Mouse (Mus musculus) bone marrow, adult 2 months (tissue): ENCODE results near the gene Acy3.

ENCODE experiments used
- CTCF ChIP-seq: fragments of 200-500 bp; IDR thresholded peaks from 2 replicates; pipeline ENCODE4 v1.5.1; 2011; ENCODE audit warnings: low read length, control low read depth; ENCODE audit not compliant: control insufficient read depth, insufficient read depth
- POLR2A ChIP-seq: fragments of 200-500 bp; IDR thresholded peaks from 2 replicates; pipeline ENCODE4 v1.6.1; 2011; ENCODE audit warnings: low read depth, mild to moderate bottlenecking, control low read depth, low read length, borderline replicate concordance; ENCODE audit not compliant: control insufficient read depth

DNA sequence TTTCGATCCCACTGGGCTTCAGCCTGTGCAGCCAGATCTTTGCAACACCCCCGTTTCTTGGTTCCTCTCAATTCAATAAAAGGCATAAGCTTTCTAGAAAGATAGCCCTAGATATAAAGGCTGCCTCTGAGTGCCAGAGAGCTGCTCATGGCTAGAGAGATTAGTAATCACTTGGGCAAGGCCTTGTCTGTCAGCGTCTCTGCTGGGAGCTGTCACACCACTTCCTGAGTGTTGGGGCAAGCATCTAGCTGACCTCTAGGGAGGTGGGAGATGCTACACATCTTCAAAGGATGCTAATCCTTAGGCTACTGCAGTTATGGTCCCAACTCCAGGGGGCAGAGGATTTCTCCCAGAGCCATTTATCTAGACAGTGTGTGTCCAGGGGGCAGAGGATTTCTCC lies 19.1 kb upstream of the Acy3 start:
- TF ChIP-seq CTCF = no peak
- TF ChIP-seq POLR2A = no peak
